In genomic region chr1:82291930-82292712, GRCm38 (mm10) we compare ENCODE assay signal across 8 mouse cellular contexts. TPM values are rescaled to one million over a fixed set of nuclear protein-coding genes. Genes with fewer than 3 reads are reported as not detected.
DNase-seq lines count a peak whose midpoint lies in the region; ATAC-seq and TF ChIP-seq lines count a peak whose summit lies in the region.

No protein-coding gene starts in this region.

- no peak for TF ChIP-seq POLR2A in small intestine, adult 2 months (IDR thresholded peaks at IDR 0.05; ENCODE audit: low read depth, low read length)

- TF ChIP-seq EP300 in lung, postnatal 0 days (IDR thresholded peaks at IDR 0.05) = no peak

- H3K36me3 ChIP-seq in lung, postnatal 0 days (ENCODE audit: insufficient read depth, low read length) = no peaks in the 10 kb centered on the region
- H3K36me3 ChIP-seq in limb, embryonic 12.5 days = peaks cover 23% of the 10 kb centered on the region
- H3K36me3 ChIP-seq in small intestine, adult 2 months (ENCODE audit: control insufficient read depth, insufficient read depth, low read length) = no peaks in the 10 kb centered on the region

- no peak for ATAC-seq in lung, postnatal 0 days
- 0 out of 2 replicates have a peak, but pooled peaks have one; percentile 2 for ATAC-seq in limb, embryonic 12.5 days (ENCODE audit: insufficient number of reproducible peaks, insufficient read depth, low FRiP score, low TSS enrichment, low read depth)

- H3K9ac ChIP-seq in lung, postnatal 0 days (replicated peaks; ENCODE audit: low read depth) = peak overlapping the region; percentile 46; the same call in 1 of the 2 replicates
- H3K9ac ChIP-seq in limb, embryonic 12.5 days (replicated peaks) = peak overlapping the region; percentile 83

- H3K4me1 ChIP-seq in lung, postnatal 0 days (ENCODE audit: insufficient read depth, low read depth, low read length) = peaks cover 21% of the 10 kb centered on the region; the same call in 1 of the 2 replicates
- peaks cover 42% of the 10 kb centered on the region for H3K4me1 ChIP-seq in limb, embryonic 12.5 days (replicated peaks)
- H3K4me1 ChIP-seq in small intestine, adult 2 months (ENCODE audit: control insufficient read depth, insufficient read depth, insufficient read length, low read length) = peaks cover 16% of the 10 kb centered on the region

- 2% methylated on average over 19 of the region's 23 CpGs for WGBS in lung, postnatal 0 days
- under 1% methylated on average over 23 of the region's 23 CpGs for WGBS in limb, embryonic 12.5 days
- WGBS in small intestine, adult 2 months = 1% methylated on average over 21 of the region's 23 CpGs

- H3K4me2 ChIP-seq in lung, postnatal 0 days (replicated peaks; ENCODE audit: low read depth, low read length) = peak overlapping the region; percentile 89
- H3K4me2 ChIP-seq in limb, embryonic 12.5 days = peak overlapping the region; percentile 85

- peak overlapping the region; percentile 61 for H3K4me3 ChIP-seq in lung, postnatal 0 days (ENCODE audit: low read depth, low read length)
- peak overlapping the region; percentile 72 for H3K4me3 ChIP-seq in limb, embryonic 12.5 days (replicated peaks)
- H3K4me3 ChIP-seq in small intestine, adult 2 months (ENCODE audit: low read depth, low read length) = peak overlapping the region; percentile 77

- no peak for TF ChIP-seq CTCF in lung, postnatal 0 days (IDR thresholded peaks at IDR 0.05)
- no peak for TF ChIP-seq CTCF in small intestine, adult 2 months (IDR thresholded peaks at IDR 0.05; ENCODE audit: extremely low read depth, insufficient read length, insufficient replicate concordance, low read depth, low read length)

- peak; percentile 18 for DNase-seq in embryo, embryonic 10 days (ENCODE audit: low spot score)
- DNase-seq in embryo, embryonic 9.5 days (ENCODE audit: extremely low spot score) = no peak
- DNase-seq in lung, postnatal 0 days (ENCODE audit: low spot score) = peak; percentile 26
- no peak for DNase-seq in lung, postnatal 14 days
- DNase-seq in ovary, adult 18-20 months (ENCODE audit: low spot score) = no peak
- DNase-seq in right cerebral cortex, postnatal 36 days (ENCODE audit: low spot score in 2 of 2) = no peak

- no peaks in the 10 kb centered on the region for H3K27me3 ChIP-seq in lung, postnatal 0 days (replicated peaks; ENCODE audit: insufficient read depth, low read length)
- H3K27me3 ChIP-seq in limb, embryonic 12.5 days = 0 out of 2 replicates have a peak, but pooled peaks cover 6% of the 10 kb centered on the region
- peaks cover 10% of the 10 kb centered on the region for H3K27me3 ChIP-seq in small intestine, adult 2 months (ENCODE audit: control insufficient read depth, insufficient read depth, low read length)

- H3K9me3 ChIP-seq in lung, postnatal 0 days (ENCODE audit: low read length) = no peaks in the 10 kb centered on the region
- H3K9me3 ChIP-seq in limb, embryonic 12.5 days = no peaks in the 10 kb centered on the region; the same call in 1 of the 2 replicates

- H3K27ac ChIP-seq in lung, postnatal 0 days (ENCODE audit: low read length) = peak overlapping the region; percentile 90
- peak overlapping the region; percentile 97 for H3K27ac ChIP-seq in limb, embryonic 12.5 days
- no peak overlapping the region for H3K27ac ChIP-seq in small intestine, adult 2 months (ENCODE audit: insufficient read depth, low read depth, low read length)

RNA-seq across cellular contexts. Expression of gene Irs1, which starts 0.9 kb away (rescaled TPM):
- polyA plus RNA-seq in lung, postnatal 0 days (2015; fragmentation: Nextera tagmentation; extraction: Ambion mirVana) = 4.7 and 5.9 TPM in 2 replicates
- 12.0 and 13.8 TPM in 2 replicates for polyA plus RNA-seq in limb, embryonic 12.5 days (2016; fragmentation: Nextera tagmentation; extraction: Ambion mirVana)
- 0.95 and 1.1 TPM in 2 replicates for polyA plus RNA-seq in small intestine, adult 2 months (2012; rRNA removed)

RNA-seq across cellular contexts. Expression of gene Rhbdd1, which starts 24.1 kb away (rescaled TPM):
- 7.8 and 8.1 TPM in 2 replicates for polyA plus RNA-seq in lung, postnatal 0 days (2015; fragmentation: Nextera tagmentation; extraction: Ambion mirVana)
- polyA plus RNA-seq in limb, embryonic 12.5 days (2016; fragmentation: Nextera tagmentation; extraction: Ambion mirVana) = 7.7 and 8.4 TPM in 2 replicates
- polyA plus RNA-seq in small intestine, adult 2 months (2012; rRNA removed) = 3.0 and 4.9 TPM in 2 replicates

RNA-seq across cellular contexts. Expression of gene Gm9747, which starts 59.2 kb away (rescaled TPM):
- polyA plus RNA-seq in lung, postnatal 0 days (2015; fragmentation: Nextera tagmentation; extraction: Ambion mirVana) = 13.3 and 15.5 TPM in 2 replicates
- 29.1 and 30.9 TPM in 2 replicates for polyA plus RNA-seq in limb, embryonic 12.5 days (2016; fragmentation: Nextera tagmentation; extraction: Ambion mirVana)
- polyA plus RNA-seq in small intestine, adult 2 months (2012; rRNA removed) = not detected in 2 replicates

Comparison
In these comparisons a context has a peak if more than half of its experiments do, and no peak if none do; other contexts are left out.
1. DNase-seq: peak in embryo, embryonic 10 days (single experiment) and lung, postnatal 0 days (single experiment); none in embryo, embryonic 9.5 days (single experiment), lung, postnatal 14 days (single experiment), ovary, adult 18-20 months (single experiment) and right cerebral cortex, postnatal 36 days (0 of 2).
2. RNA of gene Gm9747, which starts 59.2 kb away (polyA plus RNA-seq): 29.1 to 30.9 TPM in limb, embryonic 12.5 days and 13.3 to 15.5 TPM in lung, postnatal 0 days; not detected in small intestine, adult 2 months; every median in the first group is over 10 times any median in the second.
3. Peak in every context shown above with its lines, with median percentiles within 50 percentile points of each other: H3K4me3 ChIP-seq.